Mouse (Mus musculus) liver, adult 2 months (tissue): ENCODE measurements at regions not wholly inside any gene's neighbourhood (a gene's known extent, or its start where the extent isn't known, plus 50 kb on each side); places are given as distances from the start of the nearest gene placed in this dataset.

Experiments
- DNase-seq: peaks from one replicate; pipeline ENCODE4 v3.0.0-alpha.2; 2011; ENCODE audit warnings: low read depth, low spot score; ENCODE audit errors: extremely low read depth
- H3K27ac ChIP-seq: fragments of 200-500 bp; replicated peaks from 2 replicates; pipeline ENCODE4 v1.5.1; 2012; ENCODE audit warnings: low read depth, mild to moderate bottlenecking, control low read depth, inconsistent platforms, low read length; ENCODE audit not compliant: insufficient read depth
- H3K27me3 ChIP-seq: fragments of 200-500 bp; 2 replicates; pipeline ENCODE4 v1.6.1; 2012; ENCODE audit warnings: mild to moderate bottlenecking, moderate library complexity, low read length, inconsistent platforms; ENCODE audit not compliant: control insufficient read depth, insufficient read depth
- H3K36me3 ChIP-seq: fragments of 200-500 bp; 2 replicates; pipeline ENCODE4 v1.6.1; 2012; ENCODE audit warnings: low read length, inconsistent platforms; ENCODE audit not compliant: control insufficient read depth, insufficient read depth
- H3K4me1 ChIP-seq: fragments of 200-500 bp; 2 replicates; pipeline ENCODE4 v1.6.1; 2011; ENCODE audit warnings: low read length; ENCODE audit not compliant: control insufficient read depth, insufficient read depth
- H3K4me3 ChIP-seq: fragments of 200-500 bp; 2 replicates; pipeline ENCODE4 v1.5.1; 2011; ENCODE audit warnings: low read depth, mild to moderate bottlenecking, control low read depth, low read length, moderate library complexity; ENCODE audit not compliant: insufficient read depth
- H3K79me2 ChIP-seq: fragments of 200-500 bp; 2 replicates; pipeline ENCODE4 v1.6.1; 2012; ENCODE audit warnings: inconsistent platforms, mild to moderate bottlenecking, low read length, moderate library complexity; ENCODE audit not compliant: control insufficient read depth, insufficient read depth
- H3K9ac ChIP-seq: fragments of 200-500 bp; 2 replicates; pipeline ENCODE4 v1.6.1; 2012; ENCODE audit warnings: low read depth, mild to moderate bottlenecking, control low read depth, inconsistent platforms, low read length
- CTCF ChIP-seq: fragments of 200-500 bp; IDR thresholded peaks from 2 replicates; pipeline ENCODE4 v1.5.1; 2011; ENCODE audit warnings: low read depth, low read length, control low read depth
- POLR2A ChIP-seq: fragments of 200-500 bp; IDR thresholded peaks from 2 replicates; pipeline ENCODE4 v1.6.1; 2011; ENCODE audit warnings: low read length, control low read depth; ENCODE audit not compliant: insufficient read depth; ENCODE audit errors: extremely low read depth
- WGBS: fragments of 180-500 bp; shearing (Covaris S2); methylation state at CpG from one replicate; pipeline ENCODE4 v1.1.7; 2018; 5-methylcytosine and 5-hydroxymethylcytosine counted together

DNA sequence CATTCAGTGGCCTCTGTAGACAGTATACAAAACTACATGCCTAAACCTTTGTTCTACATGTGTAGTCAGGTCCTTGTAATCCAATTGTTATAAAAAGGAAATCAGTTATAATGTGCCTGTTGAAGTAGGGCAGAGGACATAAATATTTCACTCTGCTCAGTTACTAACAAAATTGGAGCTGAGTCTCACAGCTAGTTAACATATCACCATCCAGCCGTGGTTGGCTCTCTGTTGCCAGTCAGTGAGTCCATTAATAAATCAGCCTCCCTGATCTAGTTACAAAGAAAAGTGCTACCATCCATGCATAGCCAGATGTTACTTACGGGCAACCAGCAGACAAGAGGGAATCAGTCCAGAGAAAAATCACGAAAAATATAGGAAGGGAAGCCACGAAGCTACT is 382.8 kb downstream of the Adamts20 start:
- TF ChIP-seq CTCF (no peak), POLR2A (no peak)
- Histone ChIP-seq H3K4me1 (no peaks in the 10 kb centered on the region), H3K36me3 (no peaks in the 10 kb centered on the region), H3K27me3 (no peaks in the 10 kb centered on the region), H3K79me2 (no peaks in the 10 kb centered on the region), H3K9ac (no peak overlapping the region), H3K27ac (no peak overlapping the region), H3K4me3 (no peak overlapping the region)
- WGBS: 85% methylated on average over 4 of the region's 4 CpGs
- no peak for DNase-seq

DNA sequence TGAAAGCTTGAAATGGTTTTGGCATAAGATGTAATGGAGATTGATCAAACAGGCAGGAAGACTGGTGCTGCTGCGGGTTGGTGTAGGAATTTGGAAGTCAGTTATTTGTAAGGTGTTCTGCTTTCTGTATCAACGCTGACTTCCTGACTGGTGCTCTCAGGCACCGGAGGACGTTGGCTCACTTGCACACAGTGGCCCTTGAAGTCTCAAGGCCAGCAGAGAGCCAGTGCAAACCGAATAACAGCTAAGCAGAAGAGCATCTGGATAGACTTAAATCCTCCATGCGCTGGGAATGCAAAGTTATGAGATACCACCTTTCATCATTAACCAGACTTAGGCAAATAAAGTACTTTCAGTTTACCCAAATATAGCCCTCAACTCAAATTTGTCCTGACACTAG is 388.2 kb downstream of the Adamts20 start:
- Histone ChIP-seq H3K27me3 (no peaks in the 10 kb centered on the region), H3K9ac (no peak overlapping the region), H3K36me3 (no peaks in the 10 kb centered on the region), H3K4me1 (no peaks in the 10 kb centered on the region), H3K27ac (no peak overlapping the region), H3K79me2 (no peaks in the 10 kb centered on the region), H3K4me3 (no peak overlapping the region)
- WGBS: 76% methylated on average over 6 of the region's 6 CpGs
- DNase-seq: no peak
- TF ChIP-seq CTCF (no peak), POLR2A (no peak)

DNA sequence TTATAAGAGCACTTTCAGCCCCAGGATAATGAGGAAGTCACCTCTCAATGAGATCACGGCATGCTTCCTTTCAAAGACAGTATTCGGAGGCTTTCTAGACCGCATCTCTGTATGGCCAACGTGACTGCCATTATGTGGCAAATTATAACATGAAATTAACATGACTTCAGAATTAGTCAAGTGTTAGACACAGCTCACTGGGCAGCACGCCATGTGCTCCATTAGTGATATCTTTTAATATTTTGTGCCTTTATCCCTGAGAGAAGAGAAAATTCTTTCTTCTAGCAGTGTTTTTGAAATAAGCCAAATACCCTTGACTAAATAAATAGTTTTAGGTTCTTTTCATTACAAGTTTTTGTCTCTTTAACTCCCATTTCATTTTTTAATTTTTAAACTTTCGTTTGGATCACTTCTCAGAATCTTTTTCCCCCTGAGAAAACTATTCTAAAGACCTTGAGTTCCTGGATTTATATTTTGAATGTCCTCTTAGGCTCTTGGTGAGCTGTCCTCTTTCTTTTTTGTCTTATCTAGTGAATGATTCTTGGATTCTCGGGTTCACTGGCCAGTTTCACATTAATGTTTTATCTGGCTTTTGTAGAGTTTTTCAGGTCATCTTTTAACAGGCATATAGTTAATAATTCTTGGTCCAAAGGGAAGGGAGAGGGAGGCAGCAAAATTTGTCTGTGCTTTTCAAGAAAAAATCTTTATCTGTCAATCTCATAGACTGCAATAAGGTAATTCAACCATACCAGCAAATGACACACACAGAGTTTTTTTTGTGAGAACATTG is 390.9 kb downstream of the Adamts20 start:
- H3K9ac ChIP-seq: no peak overlapping the region
- DNase-seq: no peak
- WGBS: 71% methylated on average over 7 of the region's 7 CpGs
- no peaks in the 10 kb centered on the region for H3K79me2 ChIP-seq
- no peaks in the 10 kb centered on the region for H3K4me1 ChIP-seq
- TF ChIP-seq POLR2A (no peak), CTCF (no peak)
- no peak overlapping the region for H3K4me3 ChIP-seq
- H3K36me3 ChIP-seq: no peaks in the 10 kb centered on the region
- no peak overlapping the region for H3K27ac ChIP-seq
- H3K27me3 ChIP-seq: no peaks in the 10 kb centered on the region

DNA sequence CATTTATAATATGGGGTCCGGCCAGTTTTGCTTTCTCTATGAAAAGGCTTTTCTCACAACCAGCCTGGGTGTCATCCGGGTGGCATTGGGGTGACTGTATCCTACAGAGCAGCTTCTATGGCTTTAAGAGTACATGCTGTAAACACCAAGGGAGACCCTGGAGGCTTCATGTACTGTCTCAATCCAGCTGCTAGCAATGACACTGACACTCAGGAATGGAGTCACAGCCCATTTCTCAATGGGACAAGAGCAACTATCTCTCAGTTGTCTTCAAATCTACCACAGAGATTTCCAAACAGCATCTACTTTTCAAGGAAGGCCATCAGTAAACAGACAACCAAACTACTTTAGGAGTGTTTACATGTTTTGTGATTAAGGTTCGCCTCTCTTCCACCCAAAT is 397.5 kb downstream of the Adamts20 start:
- no peak for DNase-seq
- H3K4me1 ChIP-seq: no peaks in the 10 kb centered on the region
- 86% methylated on average over 3 of the region's 3 CpGs for WGBS
- H3K36me3 ChIP-seq: no peaks in the 10 kb centered on the region
- TF ChIP-seq CTCF: no peak
- no peak for TF ChIP-seq POLR2A
- H3K9ac ChIP-seq: no peak overlapping the region
- H3K27ac ChIP-seq: no peak overlapping the region
- no peak overlapping the region for H3K4me3 ChIP-seq
- no peaks in the 10 kb centered on the region for H3K79me2 ChIP-seq
- no peaks in the 10 kb centered on the region for H3K27me3 ChIP-seq

DNA sequence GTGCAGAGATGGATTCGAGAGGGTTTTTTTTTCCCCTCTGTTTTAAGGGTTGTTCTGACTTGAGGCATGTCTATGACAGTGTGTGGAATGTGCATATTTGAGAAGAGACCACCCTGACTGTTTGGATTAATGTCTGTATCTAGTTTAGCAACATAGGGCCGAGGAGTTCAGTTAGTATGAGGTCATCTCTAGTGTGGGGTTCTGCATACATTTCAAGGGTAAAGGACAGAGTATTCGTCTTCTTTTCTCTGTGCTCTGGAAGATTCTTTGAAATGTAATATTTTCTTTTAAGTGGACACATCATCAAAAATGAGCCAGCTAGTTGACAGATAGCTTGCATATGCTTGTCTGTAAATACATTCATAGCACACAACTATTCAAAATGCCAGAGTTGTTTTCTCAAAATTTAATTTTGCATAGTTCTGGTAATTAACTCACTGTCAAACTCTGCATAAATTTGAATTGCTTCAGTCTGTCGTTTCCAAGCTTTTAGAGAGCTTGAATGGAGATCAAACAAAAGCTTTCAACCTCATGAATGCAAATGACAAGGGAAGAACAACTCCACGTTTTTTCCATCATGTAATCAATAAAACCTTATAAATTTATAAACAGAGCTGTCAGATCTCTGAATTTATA is 415.5 kb downstream of the Adamts20 start:
- no peaks in the 10 kb centered on the region for H3K79me2 ChIP-seq
- TF ChIP-seq POLR2A (no peak), CTCF (no peak)
- H3K4me3 ChIP-seq: no peak overlapping the region
- no peak overlapping the region for H3K9ac ChIP-seq
- H3K36me3 ChIP-seq: no peaks in the 10 kb centered on the region
- no peaks in the 10 kb centered on the region for H3K4me1 ChIP-seq
- DNase-seq: no peak
- no peaks in the 10 kb centered on the region for H3K27me3 ChIP-seq
- WGBS: 56% methylated on average over 5 of the region's 5 CpGs
- H3K27ac ChIP-seq: no peak overlapping the region

DNA sequence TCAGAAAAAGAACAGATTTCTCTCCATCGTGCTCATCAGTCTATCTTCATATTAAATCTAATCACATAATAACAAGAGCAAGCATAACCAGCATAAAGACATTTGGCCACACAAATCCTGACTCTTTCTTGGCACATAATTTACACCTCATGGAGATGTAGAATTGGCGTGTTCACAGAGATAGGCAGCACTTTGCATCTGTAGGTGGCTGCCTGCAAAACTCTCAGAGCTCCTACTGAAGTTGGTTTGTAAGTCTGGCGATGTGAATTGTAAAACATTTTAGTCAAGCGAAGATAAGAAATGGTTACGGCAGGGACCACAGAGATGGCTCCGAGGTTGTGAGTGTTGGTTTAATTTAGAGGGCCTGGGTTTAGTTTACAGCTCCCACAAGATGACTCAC is 419.0 kb downstream of the Adamts20 start:
- no peak overlapping the region for H3K27ac ChIP-seq
- WGBS: 89% methylated on average over 6 of the region's 6 CpGs

More for the DNA sequence above, 419.0 kb downstream of the Adamts20 start:
- Histone ChIP-seq H3K4me1 (no peaks in the 10 kb centered on the region), H3K4me3 (no peak overlapping the region), H3K9ac (no peak overlapping the region), H3K79me2 (no peaks in the 10 kb centered on the region), H3K36me3 (no peaks in the 10 kb centered on the region), H3K27me3 (no peaks in the 10 kb centered on the region)
- TF ChIP-seq CTCF: no peak
- no peak for TF ChIP-seq POLR2A
- DNase-seq: no peak
